Mouse (Mus musculus) neural tube, embryonic 14.5 days (tissue): ENCODE results near the gene Dennd6b. TPM values are rescaled to one million over a fixed set of nuclear protein-coding genes. Genes with fewer than 3 reads are reported as not detected.

ENCODE experiments used
- ATAC-seq: fragments of 200-750 bp; cut with Nextera tagmentation; 2 replicates; pipeline ENCODE4 v1.8.0; 2017; ENCODE audit warnings: low read depth, mild to moderate bottlenecking, moderate TSS enrichment, moderate library complexity
- H3K27ac ChIP-seq: fragments of 300-500 bp; sonication (generic); 2 replicates; pipeline ENCODE4 v1.5.1; 2014; ENCODE audit warnings: low read depth, mild to moderate bottlenecking, control low read depth, low read length, moderate library complexity, mixed read lengths
- H3K27me3 ChIP-seq: fragments of 300-500 bp; sonication (generic); 2 replicates; pipeline ENCODE4 v1.6.1; 2014; ENCODE audit warnings: low read length; ENCODE audit not compliant: control insufficient read depth, insufficient read depth
- H3K36me3 ChIP-seq: fragments of 300-500 bp; sonication (generic); 2 replicates; pipeline ENCODE4 v1.6.1; 2014; ENCODE audit warnings: low read length, mixed read lengths; ENCODE audit not compliant: control insufficient read depth, insufficient read depth
- H3K4me1 ChIP-seq: fragments of 300-500 bp; sonication (generic); 2 replicates; pipeline ENCODE4 v1.6.1; 2014; ENCODE audit warnings: low read length; ENCODE audit not compliant: control insufficient read depth, insufficient read depth
- H3K4me2 ChIP-seq: fragments of 300-500 bp; sonication (generic); 2 replicates; pipeline ENCODE4 v1.6.1; 2014; ENCODE audit warnings: mild to moderate bottlenecking, low read depth, low read length, control low read depth
- H3K4me3 ChIP-seq: fragments of 300-500 bp; sonication (generic); 2 replicates; pipeline ENCODE4 v1.5.1; 2014; ENCODE audit warnings: low read depth, low read length, control low read depth, mixed read lengths
- H3K9ac ChIP-seq: fragments of 300-500 bp; sonication (generic); replicated peaks from 2 replicates; pipeline ENCODE4 v1.6.1; 2014; ENCODE audit warnings: low read depth, mild to moderate bottlenecking, control low read depth, low read length, mixed read lengths
- H3K9me3 ChIP-seq: fragments of 300-500 bp; sonication (generic); 2 replicates; pipeline ENCODE4 v1.6.1; 2016; ENCODE audit warnings: low read length; ENCODE audit not compliant: control insufficient read depth
- WGBS: fragments of 180-500 bp; shearing (Covaris S2); extraction: QIAGEN DNeasy Blood & Tissue Kit; methylation state at CpG from one replicate; pipeline ENCODE4 v1.1.7; 2014; 5-methylcytosine and 5-hydroxymethylcytosine counted together
- polyA plus RNA-seq: library from polyadenylated mRNA; unstranded; fragments of >200 nt; fragmentation: Nextera tagmentation; extraction: Ambion mirVana; gene quantifications from 2 replicates; pipeline ENCODE4 v1.2.1, GENCODE M21; 2014

Gene Dennd6b
- polyA plus RNA-seq, 1 experiment from 2014 or later, result 94.5 TPM

DNA sequence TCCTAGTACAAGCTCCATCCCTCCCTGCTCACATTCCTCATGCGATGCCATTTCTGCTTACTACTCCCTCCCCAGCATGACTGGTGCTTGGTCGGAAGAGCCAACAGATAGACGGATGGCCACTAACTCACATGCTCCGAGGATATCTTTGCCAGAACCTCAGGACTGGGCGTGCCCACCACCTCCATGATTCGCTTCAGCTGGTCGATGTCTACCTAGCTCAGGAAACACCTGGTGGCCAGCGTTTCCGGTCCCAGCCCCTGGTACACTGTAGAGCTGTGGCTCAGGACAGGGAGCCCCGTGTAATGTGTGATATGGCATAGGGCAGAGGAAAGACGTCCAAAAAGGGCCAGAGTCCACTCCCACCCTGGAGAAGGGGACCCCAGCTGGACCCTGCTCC is 51.3 kb downstream of the Dennd6b start:
- Histone ChIP-seq H3K4me2 (no peak overlapping the region), H3K27ac (no peak overlapping the region), H3K9ac (no peak overlapping the region), H3K4me1 (peaks cover 31% of the 10 kb centered on the region), H3K36me3 (0 out of 2 replicates have a peak, but pooled peaks cover 9% of the 10 kb centered on the region), H3K27me3 (peaks cover 6% of the 10 kb centered on the region; the same call in 1 of the 2 replicates), H3K9me3 (no peaks in the 10 kb centered on the region), H3K4me3 (no peak overlapping the region)
- no peak for ATAC-seq
- 94% methylated on average over 11 of the region's 11 CpGs for WGBS

DNA sequence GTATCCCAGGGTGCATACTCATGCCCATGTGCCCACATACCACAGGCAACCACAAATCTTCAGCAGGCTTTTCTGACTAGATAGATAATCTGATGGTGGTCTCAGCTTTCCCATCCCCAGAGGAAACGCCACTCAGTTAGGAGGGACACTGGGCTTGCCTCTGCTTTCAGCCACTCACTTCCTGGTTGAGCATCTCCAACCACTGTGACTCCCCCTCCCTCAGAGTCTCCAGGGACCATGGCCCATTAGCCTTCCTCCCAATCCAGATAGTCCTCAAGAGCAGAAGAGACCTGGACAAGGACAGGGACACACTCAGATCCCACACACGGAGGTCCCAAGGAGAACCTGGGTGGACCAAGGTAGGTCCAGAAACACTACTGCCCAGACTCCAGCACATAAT is 53.2 kb downstream of the Dennd6b start:
- 95% methylated on average over 2 of the region's 2 CpGs for WGBS
- Histone ChIP-seq H3K9ac (no peak overlapping the region), H3K4me3 (no peak overlapping the region), H3K27ac (no peak overlapping the region), H3K27me3 (peaks cover 8% of the 10 kb centered on the region; the same call in 1 of the 2 replicates), H3K9me3 (no peaks in the 10 kb centered on the region), H3K4me2 (no peak overlapping the region), H3K4me1 (peaks cover 30% of the 10 kb centered on the region), H3K36me3 (0 out of 2 replicates have a peak, but pooled peaks cover 9% of the 10 kb centered on the region)
- no peak for ATAC-seq

DNA sequence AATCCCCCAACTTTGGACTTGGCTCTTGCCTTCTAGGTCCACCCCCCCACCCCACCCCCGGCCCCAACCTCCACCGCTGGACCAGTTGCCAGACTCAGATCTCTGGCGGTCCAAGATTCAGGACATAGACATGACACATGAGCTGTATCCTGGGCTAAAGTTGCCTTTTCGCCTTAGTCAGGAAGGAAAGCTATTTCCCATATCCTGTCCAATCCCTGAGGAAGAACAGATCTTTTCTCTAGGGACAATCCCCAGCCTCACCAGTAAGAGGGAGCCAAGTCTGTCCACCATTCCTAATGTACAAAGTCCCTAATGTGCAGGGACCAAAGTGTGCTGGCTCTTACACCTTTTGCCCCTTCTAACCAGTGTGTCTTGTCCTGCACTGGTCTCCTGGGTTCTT is 54.4 kb downstream of the Dennd6b start:
- H3K9ac ChIP-seq, result no peak overlapping the region
- H3K4me1 ChIP-seq, result peaks cover 22% of the 10 kb centered on the region
- no peak overlapping the region for H3K4me2 ChIP-seq
- 0 out of 2 replicates have a peak, but pooled peaks cover 9% of the 10 kb centered on the region for H3K36me3 ChIP-seq
- ATAC-seq, result no peak
- H3K9me3 ChIP-seq, result no peaks in the 10 kb centered on the region
- 74% methylated on average over 4 of the region's 4 CpGs for WGBS
- H3K27me3 ChIP-seq, result peaks cover 8% of the 10 kb centered on the region; the same call in 1 of the 2 replicates
- no peak overlapping the region for H3K4me3 ChIP-seq
- H3K27ac ChIP-seq, result no peak overlapping the region

DNA sequence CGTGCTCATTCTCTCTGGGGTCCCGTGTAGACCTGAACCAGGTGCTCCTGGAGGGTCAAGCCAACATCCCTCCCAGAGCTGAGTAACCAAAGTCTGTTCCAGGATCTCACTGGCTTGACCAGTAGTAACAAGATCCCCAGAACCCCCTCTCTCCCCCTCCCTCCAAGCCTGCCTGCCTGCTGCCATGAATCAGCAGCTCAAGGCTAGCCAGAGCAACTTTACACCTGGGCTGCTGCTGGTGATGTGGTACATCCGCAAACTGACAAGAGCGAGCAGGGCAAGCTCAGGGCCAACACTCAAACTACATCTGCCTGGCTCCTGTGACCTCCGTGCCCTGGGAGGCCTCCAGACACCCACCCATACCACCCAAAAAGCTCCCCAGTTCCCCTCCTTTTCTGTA is 54.9 kb downstream of the Dennd6b start:
- Histone ChIP-seq H3K9ac (no peak overlapping the region), H3K27ac (no peak overlapping the region), H3K4me1 (peaks cover 17% of the 10 kb centered on the region), H3K4me2 (no peak overlapping the region), H3K4me3 (no peak overlapping the region), H3K9me3 (no peaks in the 10 kb centered on the region), H3K27me3 (peaks cover 8% of the 10 kb centered on the region; the same call in 1 of the 2 replicates), H3K36me3 (0 out of 2 replicates have a peak, but pooled peaks cover 9% of the 10 kb centered on the region)
- WGBS, result 35% methylated on average over 5 of the region's 5 CpGs
- ATAC-seq, result no peak

DNA sequence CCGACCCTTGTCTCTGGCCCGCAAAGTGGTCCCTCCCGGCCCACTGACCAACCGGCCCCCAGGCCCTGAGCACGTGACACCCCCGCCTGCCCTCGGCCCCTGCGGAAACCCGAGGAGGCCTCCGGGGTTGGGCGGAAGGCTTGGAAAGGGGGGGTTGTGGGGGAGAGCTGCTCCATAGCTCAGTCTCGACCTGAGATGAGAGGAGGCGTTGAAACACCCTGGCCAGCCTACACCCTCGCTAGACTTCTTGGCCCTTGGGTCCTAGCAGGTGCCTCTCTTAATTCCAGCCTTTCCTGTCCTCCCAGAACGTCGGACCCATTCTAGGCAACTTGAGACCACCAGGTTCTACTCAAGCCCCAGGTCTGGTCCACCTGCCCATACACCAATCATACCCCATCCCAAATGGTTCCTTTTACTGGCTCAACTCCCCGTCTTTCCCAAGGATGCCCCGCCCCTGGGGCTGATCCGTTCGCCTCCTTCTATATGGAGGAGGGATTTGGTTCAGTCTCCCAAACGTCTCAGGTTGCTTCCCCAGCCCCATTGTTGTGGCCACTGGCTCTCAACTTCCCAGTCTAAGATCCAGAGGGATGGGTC is 55.5 kb downstream of the Dennd6b start, which contains the start of gene Mapk12:
Gene Mapk12, minus strand, starts transcription at position 45 of the 594 bp plus-strand sequence.
- peaks cover 13% of the 10 kb centered on the region for H3K4me1 ChIP-seq
- 0 out of 2 replicates have a peak, but pooled peaks cover 9% of the 10 kb centered on the region for H3K36me3 ChIP-seq
- no peaks in the 10 kb centered on the region for H3K9me3 ChIP-seq
- ATAC-seq, result peak; percentile 29; the same call in 1 of the 2 replicates
- WGBS, result under 1% methylated on average over 21 of the region's 21 CpGs
- peak within 1 kb of the TSS; percentile 57 for H3K9ac ChIP-seq
- peak within 1 kb of the TSS; percentile 39 for H3K4me3 ChIP-seq
- no peak within 1 kb of the TSS for H3K27ac ChIP-seq
- H3K4me2 ChIP-seq, result peak within 1 kb of the TSS; percentile 92
- H3K27me3 ChIP-seq, result peaks cover 8% of the 10 kb centered on the region; the same call in 1 of the 2 replicates

DNA sequence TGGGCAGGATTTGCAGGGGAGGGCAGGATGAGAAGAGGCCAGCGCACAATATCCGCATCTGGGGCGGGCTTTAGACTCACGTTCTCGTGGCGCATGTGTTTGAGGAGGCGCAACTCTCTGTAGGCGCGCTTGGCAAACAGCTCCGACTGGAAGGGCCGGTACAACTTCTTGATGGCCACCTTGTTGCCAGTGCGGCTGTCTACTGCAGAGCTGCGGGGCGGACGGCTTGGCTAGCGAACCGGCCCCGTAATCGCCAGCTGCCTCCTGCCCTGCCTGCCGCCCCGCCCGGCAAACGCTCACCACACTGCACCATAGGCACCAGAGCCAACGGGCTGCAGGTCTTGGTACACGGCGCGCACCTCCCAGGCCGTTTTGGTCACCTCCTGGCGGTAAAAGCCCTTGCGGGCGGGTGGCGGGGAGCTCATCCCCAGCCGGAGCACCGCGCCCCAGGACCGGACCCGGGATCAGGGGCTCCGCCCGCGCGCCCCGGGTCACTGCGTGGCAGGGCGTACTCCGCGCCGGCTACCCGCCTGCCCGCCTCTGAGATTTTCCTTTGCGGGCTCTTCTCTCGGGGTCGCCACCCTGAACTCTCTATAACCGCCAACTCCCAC is 56.1 kb downstream of the Dennd6b start:
- H3K27me3 ChIP-seq, result peaks cover 8% of the 10 kb centered on the region; the same call in 1 of the 2 replicates
- H3K4me1 ChIP-seq, result peaks cover 13% of the 10 kb centered on the region
- ATAC-seq, result peak; percentile 45; the same call in 1 of the 2 replicates
- WGBS, result under 1% methylated on average over 52 of the region's 53 CpGs
- 0 out of 2 replicates have a peak, but pooled peaks cover 8% of the 10 kb centered on the region for H3K36me3 ChIP-seq
- H3K27ac ChIP-seq, result no peak overlapping the region
- peak overlapping the region; percentile 57 for H3K9ac ChIP-seq
- no peaks in the 10 kb centered on the region for H3K9me3 ChIP-seq
- H3K4me2 ChIP-seq, result peak overlapping the region; percentile 92
- peak overlapping the region; percentile 39 for H3K4me3 ChIP-seq

DNA sequence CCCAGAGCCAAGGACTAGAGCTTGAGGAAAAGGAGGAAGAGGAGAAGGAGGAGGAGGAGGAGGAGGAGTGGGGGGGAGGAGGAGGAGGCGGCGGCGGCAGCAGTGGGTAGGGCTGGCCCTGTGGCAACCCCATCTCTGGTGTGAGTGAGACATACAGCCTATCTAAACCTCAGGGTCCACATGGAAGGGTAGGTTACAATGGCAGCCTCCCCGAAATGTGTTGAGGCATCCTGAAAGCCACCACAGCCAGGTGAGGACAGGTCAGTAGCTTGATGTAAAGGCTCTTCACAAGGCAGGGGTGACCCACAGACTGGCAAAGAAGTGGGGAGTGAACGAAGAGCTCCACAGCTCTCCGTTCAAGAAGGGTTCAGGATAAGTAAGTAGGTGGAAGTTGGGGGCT is 57.8 kb downstream of the Dennd6b start:
- no peak for ATAC-seq
- no peaks in the 10 kb centered on the region for H3K36me3 ChIP-seq
- no peak overlapping the region for H3K9ac ChIP-seq
- H3K9me3 ChIP-seq, result no peaks in the 10 kb centered on the region
- WGBS, result 100% methylated on average over 6 of the region's 6 CpGs
- H3K4me2 ChIP-seq, result no peak overlapping the region
- H3K4me1 ChIP-seq, result peaks cover 13% of the 10 kb centered on the region
- H3K4me3 ChIP-seq, result no peak overlapping the region
- peaks cover 8% of the 10 kb centered on the region; the same call in 1 of the 2 replicates for H3K27me3 ChIP-seq
- H3K27ac ChIP-seq, result no peak overlapping the region

DNA sequence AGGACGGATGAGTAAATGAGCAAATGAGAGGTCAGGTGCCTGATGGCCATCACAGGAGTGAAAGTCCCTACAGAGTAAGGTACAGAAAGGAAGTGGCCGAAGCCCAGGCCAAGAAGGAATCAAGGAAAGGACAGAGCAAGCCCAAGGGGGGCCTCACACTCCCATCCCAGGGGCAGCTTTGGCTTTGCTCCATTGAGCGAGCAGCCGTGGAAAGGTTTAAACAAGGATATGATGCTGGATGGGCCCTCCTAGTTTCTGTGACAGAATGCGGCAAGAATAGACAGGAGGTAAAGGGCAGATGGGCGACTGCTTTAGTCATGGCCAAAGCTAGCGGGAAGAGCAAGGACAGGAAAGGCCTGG is 58.3 kb downstream of the Dennd6b start:
- Histone ChIP-seq H3K9ac (no peak overlapping the region), H3K27me3 (peaks cover 8% of the 10 kb centered on the region; the same call in 1 of the 2 replicates), H3K36me3 (no peaks in the 10 kb centered on the region), H3K27ac (no peak overlapping the region), H3K9me3 (no peaks in the 10 kb centered on the region), H3K4me2 (no peak overlapping the region), H3K4me1 (peaks cover 13% of the 10 kb centered on the region), H3K4me3 (no peak overlapping the region)
- WGBS, result 94% methylated on average over 7 of the region's 7 CpGs
- no peak for ATAC-seq
